Mouse (Mus musculus) gastrocnemius, adult 2 months (tissue): ENCODE measurements around the gene Tmem273. TPM values are rescaled to one million over a fixed set of nuclear protein-coding genes. Genes with fewer than 3 reads are reported as not detected.

Experiments used
- DNase-seq: peaks from one replicate; pipeline ENCODE4 v3.0.0; 2022
- H3K27ac ChIP-seq: fragments of 200-600 bp; 2 replicates; pipeline ENCODE4 v1.8.1; 2022; ENCODE audit warnings: mild to moderate bottlenecking
- H3K4me3 ChIP-seq: fragments of 200-600 bp; 2 replicates; pipeline ENCODE4 v1.8.1; 2022; ENCODE audit warnings: mild to moderate bottlenecking, moderate library complexity
- CTCF ChIP-seq: fragments of 200-600 bp; IDR thresholded peaks from 2 replicates; pipeline ENCODE4 v1.8.1; 2022; ENCODE audit warnings: antibody characterized with exemption, mild to moderate bottlenecking, moderate library complexity
- intact Hi-C: fragments of 180-260 bp; cut with DNase I; formaldehyde crosslinking; loops from one replicate; pipeline ENCODE4 v1.15.1; 2025
- total RNA-seq, 2 experiments: library from RNA; stranded (reverse); gene quantifications; 2 replicates each; pipeline ENCODE4 v1.2.3; 2021

Gene Tmem273
- total RNA-seq, 2 experiments from 2014 or later = 0.25 TPM; not detected in 1

DNA sequence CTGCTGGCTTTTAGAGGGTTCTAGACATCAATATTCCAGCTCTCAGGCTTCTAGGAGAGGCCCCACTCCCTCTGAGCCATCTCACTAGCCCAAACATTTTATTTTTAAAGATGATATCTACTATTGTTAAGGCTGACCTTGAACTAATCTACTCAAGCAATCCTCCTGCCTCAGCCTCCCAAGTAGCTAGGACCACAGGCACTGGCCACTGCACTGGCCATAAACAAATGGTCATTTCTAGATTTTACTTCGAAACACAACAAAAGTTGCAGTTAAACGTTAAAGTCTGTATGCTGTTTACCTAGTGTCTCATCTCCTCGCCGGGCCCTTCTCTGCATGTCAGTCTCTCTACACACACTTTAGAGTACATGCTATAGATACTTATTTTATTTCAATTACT, 68.3 kb downstream of the Tmem273 start:
- intact Hi-C loops = no loop called here

DNA sequence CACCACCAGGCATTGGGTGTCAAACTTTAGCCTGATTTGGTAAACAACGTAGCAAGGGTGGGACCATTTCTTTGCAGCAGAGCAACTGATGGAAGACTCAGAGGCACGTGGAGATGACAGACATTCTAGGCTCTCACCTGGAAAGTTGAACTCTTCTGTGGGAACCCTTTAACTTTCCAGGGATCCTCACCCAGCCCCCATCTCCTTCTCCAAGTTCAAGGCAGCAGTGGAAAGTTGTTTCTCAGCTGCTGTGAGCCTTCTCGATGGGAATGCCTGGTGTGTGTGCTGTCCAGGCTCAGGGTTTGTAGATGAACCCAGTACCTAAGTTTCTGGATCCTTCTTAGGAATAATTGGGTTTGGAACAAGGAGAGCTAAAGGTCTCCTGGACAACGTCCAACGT, 70.5 kb downstream of the Tmem273 start:
- Histone ChIP-seq H3K4me3 (peak overlapping the region; percentile 84), H3K27ac (peak overlapping the region; percentile 89)
- intact Hi-C loops = loop anchor here (5.0 kb wide), 1 partner anchor 106 kb away; no protein-coding TSS in a partner anchor
- no peak for DNase-seq
- TF ChIP-seq CTCF = no peak

More for the DNA sequence above, 68.3 kb downstream of the Tmem273 start:
- Histone ChIP-seq H3K4me3 (no peak overlapping the region), H3K27ac (no peak overlapping the region)
- TF ChIP-seq CTCF = no peak
- DNase-seq = no peak

GRCm38 (mm10) chr14:32856681-32857328, 71.0 kb downstream of the Tmem273 start, which contains the start of gene Vstm4:
Gene Vstm4, plus strand, starts transcription at chr14:32856756.
- TF ChIP-seq CTCF = peak; percentile 6; the same call in 1 of the 2 replicates
- DNase-seq = peak; percentile 91
- Histone ChIP-seq H3K4me3 (peak within 1 kb of the TSS; percentile 84), H3K27ac (peak within 1 kb of the TSS; percentile 89)
- intact Hi-C loops = loop anchor here (5.0 kb wide), 1 partner anchor 105 kb away; no protein-coding TSS in a partner anchor

DNA sequence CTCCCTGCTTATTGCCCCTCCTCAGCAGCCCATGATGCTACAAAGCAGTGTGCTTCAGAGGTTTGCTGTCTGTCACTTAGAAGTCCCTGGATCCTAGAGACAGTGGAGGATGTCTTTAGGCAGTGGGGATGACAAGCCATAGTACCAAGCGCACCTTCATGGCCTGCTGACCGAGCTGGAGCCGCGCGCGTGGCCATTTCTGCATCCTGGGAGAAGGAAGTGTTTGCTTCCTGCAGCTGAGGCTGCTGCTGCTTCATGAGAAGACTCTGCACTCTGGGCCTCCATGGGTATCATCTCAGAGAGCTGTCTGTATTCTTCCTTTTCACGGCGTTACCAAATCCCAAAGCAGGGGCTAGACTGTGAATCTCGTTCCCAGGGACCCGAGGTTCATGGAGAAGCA, 72.6 kb downstream of the Tmem273 start:
- intact Hi-C loops = loop anchor here (5.0 kb wide), 1 partner anchor 104 kb away; no protein-coding TSS in a partner anchor
- no peak for TF ChIP-seq CTCF
- DNase-seq = no peak

GRCm38 (mm10) chr14:32858941-32859510, 73.3 kb downstream of the Tmem273 start:
- intact Hi-C loops = loop anchor here (5.0 kb wide), 1 partner anchor 103 kb away; no protein-coding TSS in a partner anchor
- no peak overlapping the region for H3K4me3 ChIP-seq
- DNase-seq = no peak
- peak overlapping the region; percentile 13; the same call in 1 of the 2 replicates for H3K27ac ChIP-seq
- TF ChIP-seq CTCF = no peak

More for the DNA sequence above, 72.6 kb downstream of the Tmem273 start:
- Histone ChIP-seq H3K27ac (peak overlapping the region; percentile 16; the same call in 1 of the 2 replicates), H3K4me3 (no peak overlapping the region)

- no peak overlapping the region for H3K27ac ChIP-seq
- no peak overlapping the region for H3K4me3 ChIP-seq
- TF ChIP-seq CTCF = no peak
- intact Hi-C loops = loop anchor here (5.0 kb wide), 1 partner anchor 102 kb away; no protein-coding TSS in a partner anchor
- no peak for DNase-seq
Measured at GRCm38 (mm10) chr14:32859831-32860569, 74.2 kb downstream of the Tmem273 start.

- no peak for TF ChIP-seq CTCF
- Histone ChIP-seq H3K27ac (peak overlapping the region; percentile 56; the same call in 1 of the 2 replicates), H3K4me3 (no peak overlapping the region)
- DNase-seq = peak; percentile 61
- intact Hi-C loops = no loop called here
Measured at GRCm38 (mm10) chr14:32861149-32861581, 75.4 kb downstream of the Tmem273 start.

DNA sequence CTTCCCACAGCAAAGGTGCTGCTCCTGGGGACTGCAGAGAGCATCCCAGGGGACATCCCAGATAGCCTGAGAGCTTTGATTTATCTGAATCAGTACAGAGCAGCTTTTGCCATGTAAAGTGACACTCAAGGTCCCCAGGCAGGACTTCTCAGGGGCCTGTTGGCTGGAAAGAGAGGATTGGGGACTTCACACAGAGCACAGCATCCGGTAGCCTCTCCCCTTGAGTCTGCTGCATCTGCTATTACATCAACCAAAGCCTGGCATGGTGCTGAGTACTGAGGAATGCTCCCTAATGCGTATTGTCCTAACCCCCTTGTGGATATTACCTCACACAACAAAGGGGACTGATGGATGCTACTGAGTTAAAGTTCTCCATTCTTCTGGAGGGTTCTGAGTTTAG, 75.9 kb downstream of the Tmem273 start:
- DNase-seq = no peak
- H3K4me3 ChIP-seq = no peak overlapping the region
- no peak for TF ChIP-seq CTCF
- intact Hi-C loops = no loop called here
- peak overlapping the region; percentile 56; the same call in 1 of the 2 replicates for H3K27ac ChIP-seq

DNA sequence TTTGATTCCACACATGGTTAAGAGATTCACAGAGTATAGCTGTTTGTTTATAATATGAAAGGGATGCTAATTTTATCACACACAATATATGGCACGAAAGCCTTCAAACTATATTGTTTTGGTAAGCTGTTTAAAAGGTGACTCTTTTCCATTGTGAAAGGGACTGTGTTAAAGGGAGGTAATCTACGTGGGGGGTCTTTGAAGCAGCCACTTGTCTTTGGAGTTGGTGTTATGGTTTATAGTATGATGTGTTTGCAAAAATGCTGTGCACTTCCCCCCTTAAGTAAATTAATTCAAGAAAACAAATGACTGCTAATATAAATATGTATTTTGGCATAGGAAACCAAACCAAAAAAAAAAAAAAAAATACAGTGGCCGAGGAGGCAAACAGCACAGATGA, 79.6 kb downstream of the Tmem273 start:
- H3K4me3 ChIP-seq = no peak overlapping the region
- intact Hi-C loops = no loop called here

More for the DNA sequence above, 79.6 kb downstream of the Tmem273 start:
- no peak overlapping the region for H3K27ac ChIP-seq
- DNase-seq = no peak
- TF ChIP-seq CTCF = no peak

Other genes starting within 250 kb of the Tmem273 start
- not detected for gene Prrxl1, start 186.6 kb upstream of the Tmem273 start, total RNA-seq
- 100 to 1,000 TPM; 264 to 326 TPM for gene 3425401B19Rik, start 100.7 kb upstream of the Tmem273 start, total RNA-seq
- gene Fam170b, start 48.0 kb downstream of the Tmem273 start, total RNA-seq = not detected
- gene Vstm4, start 70.8 kb downstream of the Tmem273 start, total RNA-seq = 1 to 10 TPM; 1.7 to 3.3 TPM
- gene Lrrc18, start 205.4 kb downstream of the Tmem273 start, total RNA-seq = under 1 TPM in 1 of 2 experiments, not detected in 1; 0.31 TPM